Mouse (Mus musculus): Measurements from ENCODE around the gene Cpsf3.

Gene Cpsf3

DNA sequence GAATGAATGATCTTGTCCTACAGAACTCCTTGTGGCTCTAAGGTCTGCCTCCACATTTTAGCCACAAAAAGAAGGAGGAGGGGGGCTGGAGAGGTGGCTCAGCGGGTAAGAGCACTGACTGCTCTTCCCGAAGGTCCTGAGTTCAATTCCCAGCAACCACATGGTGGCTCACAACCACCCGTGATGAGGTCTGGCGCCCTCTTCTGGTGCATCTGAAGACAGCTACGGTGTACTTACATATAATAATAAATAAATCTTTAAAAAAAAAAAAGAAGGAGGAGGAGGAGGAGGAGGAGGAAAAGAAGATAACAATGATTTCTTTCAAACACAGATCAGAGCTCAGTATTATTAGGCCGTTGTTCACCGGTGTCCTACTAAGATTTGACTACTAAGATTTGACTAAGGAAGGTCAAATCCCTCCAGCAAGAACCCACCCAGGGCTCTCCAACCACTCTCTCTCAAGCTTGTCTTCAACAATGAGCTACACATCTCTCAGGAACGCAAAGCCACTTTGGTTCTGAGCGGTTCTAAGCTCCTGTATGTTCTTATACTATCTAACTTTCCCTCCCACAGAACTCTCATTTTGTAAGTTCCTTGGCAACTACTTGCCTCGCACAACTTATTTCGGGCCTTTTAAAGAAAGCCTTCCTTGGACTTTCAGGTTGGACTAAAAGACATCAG is at the start of gene Cpsf3:
TSS of gene Cpsf3 (plus strand) at position 631 of the 681 bp plus-strand sequence.
- no peak for DNase-seq (ENCODE audit: low spot score in 2 of 2)

DNA sequence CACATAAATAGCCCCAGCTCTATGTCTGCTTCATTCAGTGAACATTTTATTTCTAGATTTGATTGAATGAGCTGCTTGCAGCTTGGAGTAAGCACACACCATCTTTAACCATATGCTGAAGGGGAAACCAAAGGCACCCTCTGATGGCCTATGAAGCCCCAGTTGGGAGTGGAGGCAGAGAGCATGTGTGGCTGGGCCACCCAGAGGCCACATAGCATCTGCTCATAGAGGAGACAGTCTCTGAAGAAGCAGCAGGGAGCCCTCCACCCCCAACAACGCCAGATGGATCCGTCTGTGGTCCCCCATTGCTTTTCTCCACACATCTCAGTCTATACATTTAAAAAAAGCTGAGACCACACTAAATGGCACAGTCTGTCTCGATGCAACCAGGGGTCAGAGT is 43.2 kb upstream of the Cpsf3 start:
- DNase-seq (ENCODE audit: low spot score in 2 of 2) = no peak

DNA sequence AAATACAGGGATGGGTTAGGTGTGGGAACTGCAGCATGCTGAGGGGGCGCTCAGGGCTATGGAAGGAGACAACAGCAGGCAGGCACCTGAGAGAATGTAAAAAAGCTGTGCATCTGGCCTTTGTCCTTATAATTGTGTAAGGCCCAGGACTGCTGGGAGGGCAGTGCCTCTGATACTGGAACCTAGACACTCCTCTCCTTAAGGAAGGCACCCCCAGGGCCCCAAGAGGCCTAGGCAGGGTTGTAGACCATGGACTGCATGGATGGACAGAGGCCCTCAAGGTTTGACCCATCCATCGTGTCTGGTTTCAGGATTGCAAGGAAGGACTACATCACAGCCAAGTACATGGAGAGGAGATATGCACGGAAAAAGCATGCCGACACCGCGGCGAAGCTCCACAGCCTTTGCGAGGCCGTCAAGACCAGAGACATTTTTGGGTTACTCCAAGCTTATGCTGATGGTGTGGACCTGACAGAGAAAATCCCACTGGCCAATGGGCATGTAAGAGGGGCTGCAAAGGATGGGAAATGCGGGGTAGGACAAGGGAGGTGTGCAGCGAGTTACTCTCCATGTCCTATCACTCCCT is 40.7 kb upstream of the Cpsf3 start:
- no peak for DNase-seq (ENCODE audit: low spot score in 2 of 2)

DNA sequence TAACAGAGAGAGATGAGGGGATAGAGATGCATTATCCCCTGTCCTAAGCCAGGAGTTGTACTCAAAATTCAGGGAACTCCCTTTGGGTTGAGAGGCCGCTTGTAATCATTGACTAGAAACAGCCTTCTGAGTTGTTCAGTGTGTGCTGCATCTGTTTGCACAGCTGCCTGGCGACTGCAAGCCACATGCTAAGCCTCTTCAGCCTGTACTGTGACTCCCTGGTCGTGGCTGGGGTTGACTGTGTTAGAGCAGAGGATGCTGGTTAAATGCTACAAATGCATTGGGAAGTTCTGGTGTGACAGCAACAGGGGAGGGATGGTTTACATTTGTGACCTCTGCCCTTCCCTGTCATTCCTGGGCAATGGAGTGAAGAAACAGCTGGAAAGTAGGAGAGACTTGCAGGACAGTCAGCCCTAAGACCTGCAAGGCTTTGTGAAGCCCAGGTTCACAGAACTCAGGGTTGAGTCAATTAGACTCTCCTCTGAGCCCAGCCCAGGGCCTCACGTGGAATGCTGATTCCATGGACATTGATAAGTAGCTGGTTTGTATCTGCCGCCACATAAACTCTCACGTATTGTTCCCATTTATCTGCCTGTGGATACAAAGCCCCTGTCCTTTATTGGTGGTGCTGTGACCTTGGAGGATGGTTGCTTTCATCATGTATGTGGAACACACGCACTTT is 37.3 kb upstream of the Cpsf3 start:
- DNase-seq (ENCODE audit: low spot score in 2 of 2) = no peak

DNA sequence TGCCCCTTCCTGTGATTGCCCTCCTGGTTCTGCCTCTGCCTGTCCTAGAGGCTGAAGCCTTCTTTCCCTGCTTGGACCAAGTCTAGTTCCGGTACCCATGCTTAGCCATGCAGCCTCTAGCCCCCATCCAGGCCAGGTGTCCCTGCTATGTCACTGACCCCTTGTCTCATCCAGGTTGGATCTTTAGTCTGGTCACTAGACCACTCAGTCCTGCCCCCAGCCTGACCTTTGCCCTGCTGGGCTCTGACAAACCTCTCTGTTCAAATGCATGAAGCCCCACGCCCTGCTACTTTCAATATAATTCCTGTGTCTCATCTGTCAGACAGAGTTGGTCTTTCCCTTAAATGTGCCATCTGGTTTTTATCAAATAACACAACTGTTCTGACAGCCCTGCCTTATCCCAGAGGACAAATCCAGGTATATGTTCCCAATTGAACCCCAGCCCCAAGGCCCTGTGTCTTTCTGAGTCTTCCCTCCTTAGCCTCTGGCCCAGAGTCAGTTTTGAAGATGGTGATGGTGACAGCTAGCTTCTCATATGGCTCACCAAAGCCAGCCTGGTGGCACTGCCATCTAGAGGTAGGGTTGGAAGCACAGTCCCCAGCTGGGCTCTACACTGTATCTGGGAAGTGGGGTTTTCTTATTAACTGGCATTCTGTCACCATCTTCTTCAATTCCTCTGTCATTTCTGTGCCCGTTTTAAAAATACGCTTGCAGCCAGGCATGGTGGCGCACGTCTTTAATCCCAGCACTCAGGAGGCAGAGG is 24.5 kb upstream of the Cpsf3 start:
- DNase-seq (ENCODE audit: low spot score in 2 of 2) = no peak

DNA sequence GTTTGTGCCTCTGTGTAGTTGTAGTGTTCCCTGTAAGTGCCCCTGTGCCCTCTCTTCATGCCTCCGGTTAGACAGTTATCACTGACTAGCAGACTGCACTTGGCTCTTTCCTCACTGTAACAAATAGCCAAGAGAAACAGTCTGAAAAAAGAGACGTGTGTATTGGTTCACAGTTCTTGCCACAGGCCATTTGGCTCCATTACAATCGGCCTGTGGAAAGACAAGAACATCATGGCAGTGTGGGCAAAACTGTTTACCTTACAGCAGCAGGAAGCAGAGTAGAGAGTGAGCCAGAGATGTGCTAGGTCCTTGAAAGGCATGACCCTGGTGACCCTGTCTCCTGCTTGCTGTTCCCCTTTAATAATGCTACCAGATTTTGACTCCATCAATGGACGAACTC is 23.7 kb upstream of the Cpsf3 start:
- no peak for DNase-seq (ENCODE audit: low spot score in 2 of 2)

DNA sequence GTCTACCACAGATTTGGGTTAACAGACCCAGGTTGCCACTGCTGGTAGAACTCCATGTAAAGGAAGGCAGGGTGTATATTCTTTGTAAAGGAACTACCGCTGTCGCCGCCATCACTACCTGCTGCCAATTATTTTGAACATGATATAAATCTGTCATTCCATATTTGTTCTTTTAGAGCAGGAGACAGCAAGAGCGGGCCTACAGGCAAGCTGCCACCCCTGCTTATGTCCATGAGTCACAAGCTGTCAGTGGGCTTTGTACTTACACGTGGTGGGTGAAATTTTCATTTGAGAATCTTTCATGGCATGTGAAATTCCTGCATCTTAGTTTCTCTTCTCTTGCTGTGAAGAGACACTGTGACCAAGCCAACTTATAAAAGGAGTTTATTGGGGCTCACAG is 21.9 kb upstream of the Cpsf3 start:
- no peak for DNase-seq (ENCODE audit: low spot score in 2 of 2)

DNA sequence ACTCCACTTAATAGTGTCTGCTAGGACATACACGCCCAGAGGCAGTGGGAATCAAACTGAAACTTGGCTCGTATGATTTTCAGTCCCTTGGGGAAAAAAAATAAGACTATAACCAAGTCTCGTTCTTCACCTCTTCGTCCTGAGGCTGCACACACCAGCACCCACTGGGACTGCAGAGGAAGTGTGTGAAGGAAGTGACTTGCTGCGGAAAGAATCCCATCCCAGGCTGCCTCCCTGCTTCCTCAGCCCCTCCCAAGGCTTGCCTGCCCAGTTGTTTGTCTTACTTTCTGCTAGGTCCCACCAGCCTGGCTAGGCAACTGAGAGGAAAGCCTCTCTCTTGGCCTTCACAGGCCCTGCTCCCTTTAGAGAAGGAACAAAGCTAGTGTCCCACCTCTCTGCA is 20.9 kb upstream of the Cpsf3 start:
- no peak for DNase-seq (ENCODE audit: low spot score in 2 of 2)

DNA sequence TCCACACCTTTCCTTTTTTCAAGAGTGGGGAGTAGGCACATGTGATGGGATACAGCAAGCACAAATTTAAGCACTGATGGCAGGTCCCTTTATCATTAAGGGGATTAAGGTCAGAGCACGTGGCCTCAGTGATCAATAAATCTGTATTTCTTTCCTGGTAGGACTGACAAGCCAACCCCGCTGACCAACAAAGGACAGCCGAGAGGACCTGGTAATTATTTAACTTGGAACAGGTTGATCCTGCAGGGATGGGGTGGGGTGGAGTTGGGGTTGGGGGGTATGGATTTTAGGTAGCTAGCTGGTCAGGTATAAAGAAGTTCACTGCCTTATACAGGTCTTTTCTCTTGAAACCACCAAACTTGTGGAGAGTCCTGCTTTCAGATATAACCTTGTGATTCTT is 20.2 kb upstream of the Cpsf3 start:
- DNase-seq (ENCODE audit: low spot score in 2 of 2) = no peak

DNA sequence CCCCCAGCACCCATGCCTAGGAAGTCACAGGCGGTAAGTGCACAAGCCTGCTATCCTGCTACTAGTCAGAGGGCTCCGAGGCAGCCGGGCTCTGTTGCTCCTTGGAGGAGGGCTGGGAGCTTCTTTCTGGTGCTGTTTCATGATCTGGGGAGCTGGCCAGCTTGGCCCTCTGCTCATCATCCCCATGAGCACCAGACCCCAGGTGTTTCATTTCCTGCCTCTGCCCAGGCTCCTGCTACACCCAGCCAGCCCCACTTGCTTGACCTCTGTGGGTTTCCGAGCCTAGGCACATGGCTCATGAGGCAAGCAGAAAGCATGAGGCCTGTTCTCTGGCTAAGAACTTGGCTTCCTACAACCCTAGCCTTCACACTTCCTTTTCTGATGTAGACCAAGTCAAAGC is 19.7 kb upstream of the Cpsf3 start:
- no peak for DNase-seq (ENCODE audit: low spot score in 2 of 2)

DNA sequence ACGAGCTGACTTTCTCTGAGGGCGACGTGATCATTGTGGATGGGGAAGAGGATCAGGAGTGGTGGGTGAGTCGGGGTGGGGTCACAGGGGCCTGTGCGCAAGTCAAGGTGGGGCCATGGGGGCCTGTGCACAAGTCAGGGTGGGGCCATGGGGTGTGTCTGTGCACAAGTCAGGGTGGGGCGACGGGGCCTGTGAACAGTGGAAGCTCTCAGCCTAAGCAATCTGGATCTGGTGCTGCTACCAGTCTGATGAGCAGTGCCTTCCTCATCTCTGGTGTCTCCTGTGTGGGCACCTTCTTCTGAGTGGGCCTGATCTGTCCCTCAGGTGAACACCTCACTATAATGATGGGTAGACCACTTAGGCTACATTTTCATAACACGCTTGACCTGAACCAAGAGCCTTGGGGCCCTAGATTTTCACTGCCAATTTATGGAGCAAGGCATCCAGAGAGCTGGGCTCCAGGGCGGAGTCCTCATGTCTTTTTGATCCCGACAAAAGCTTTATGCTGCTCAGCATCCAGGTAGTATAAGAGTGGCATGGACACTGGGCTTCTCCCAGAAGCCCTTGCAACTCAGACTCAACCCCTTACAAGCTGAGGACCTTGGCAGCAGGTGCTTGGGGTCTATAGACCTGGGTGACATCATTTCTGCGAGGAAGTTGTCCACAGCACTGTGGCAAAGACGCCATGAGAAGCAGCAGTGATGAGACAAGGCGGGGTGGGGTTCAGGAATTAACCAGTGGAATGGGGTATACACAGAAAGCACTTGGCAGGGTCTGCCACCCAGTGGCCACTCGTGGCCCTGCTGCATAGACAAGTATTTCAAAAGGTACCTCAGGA is 19.0 kb upstream of the Cpsf3 start:
- peak; percentile 52 to 64 for DNase-seq (ENCODE audit: low spot score in 2 of 2)

DNA sequence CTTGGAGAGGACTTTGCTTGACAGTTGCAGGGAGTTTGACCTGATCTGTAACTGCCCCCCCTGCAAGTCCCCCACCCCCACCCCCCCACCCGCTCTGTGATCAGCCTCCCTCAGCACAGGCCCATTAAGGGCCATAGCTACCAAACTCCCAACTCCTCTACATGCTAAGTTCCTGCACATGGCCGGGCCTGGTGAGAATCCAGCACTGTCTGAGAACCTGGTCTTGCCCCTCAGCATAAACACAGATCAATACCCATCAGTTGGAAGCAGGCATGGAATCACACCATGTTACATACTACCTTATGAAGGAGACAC is 18.4 kb upstream of the Cpsf3 start:
- no peak for DNase-seq (ENCODE audit: low spot score in 2 of 2)

DNA sequence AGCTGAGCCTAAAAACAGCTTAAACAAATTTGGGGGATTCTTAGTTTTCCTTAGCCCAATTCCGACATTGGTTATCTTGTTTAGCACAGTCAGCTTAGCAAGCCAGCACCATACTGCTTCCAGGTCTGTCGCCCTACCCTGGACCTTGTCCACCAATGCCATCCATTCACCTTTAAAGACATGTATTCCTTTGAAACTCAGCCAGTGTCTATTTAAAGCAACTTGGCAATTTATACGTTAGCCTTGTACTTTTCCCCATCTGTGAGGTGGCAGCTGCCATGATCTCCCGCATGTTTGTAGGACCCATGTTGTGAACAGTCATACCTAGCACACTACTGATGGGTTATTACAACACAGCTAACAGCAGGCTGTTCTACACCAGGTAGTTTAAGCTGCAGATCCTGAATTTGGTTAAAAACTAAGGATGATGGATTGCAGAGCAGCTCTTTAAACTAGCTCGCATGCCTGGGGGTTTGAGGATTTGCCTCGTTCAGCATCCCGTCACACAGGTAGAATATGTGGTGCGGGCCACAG is 17.0 kb upstream of the Cpsf3 start:
- DNase-seq (ENCODE audit: low spot score in 2 of 2) = no peak

DNA sequence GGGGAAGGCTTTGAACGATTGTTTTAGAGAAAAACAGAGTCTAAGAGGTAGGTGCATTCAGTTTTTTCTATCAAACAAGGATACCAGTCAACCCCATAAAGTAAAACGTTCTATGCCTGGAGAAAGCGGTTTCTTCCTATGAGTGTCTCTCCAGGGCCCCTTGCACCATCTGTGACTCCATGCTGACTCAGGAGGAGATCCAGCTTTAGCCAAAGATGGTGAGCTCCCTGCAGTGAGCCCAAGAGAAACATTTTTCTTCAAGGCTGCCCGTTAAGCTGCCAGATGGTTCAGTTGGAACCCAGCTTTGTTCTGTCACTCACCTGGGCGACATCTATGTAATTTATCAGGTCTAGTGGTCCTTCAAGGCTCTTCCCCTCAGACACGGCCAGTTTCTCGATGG is 10.7 kb upstream of the Cpsf3 start:
- no peak for DNase-seq (ENCODE audit: low spot score in 2 of 2)

DNA sequence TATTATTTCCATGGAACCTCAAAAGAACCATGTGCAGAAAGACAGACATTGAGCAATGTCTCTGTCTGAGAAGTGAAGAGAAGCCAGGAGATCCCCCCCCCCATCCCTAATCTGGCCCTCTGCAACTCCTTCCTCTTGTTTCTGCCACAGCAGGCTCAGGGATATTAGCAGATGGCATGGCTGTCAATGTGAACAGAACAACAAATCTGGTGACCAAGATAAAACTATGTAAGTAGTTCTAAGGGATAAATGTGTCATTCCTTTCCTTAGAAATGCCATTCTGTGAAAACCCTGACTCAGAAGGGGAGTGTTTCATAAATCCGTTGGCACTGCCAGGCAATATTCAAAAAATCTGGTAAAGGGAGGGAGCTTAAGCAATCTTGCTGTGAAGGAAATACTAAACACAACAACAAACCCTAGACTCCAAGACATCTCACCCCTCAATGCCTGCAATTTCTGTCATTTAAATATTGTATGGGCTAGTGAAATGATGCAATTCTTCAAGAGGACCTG is 7.8 kb upstream of the Cpsf3 start:
- no peak for DNase-seq (ENCODE audit: low spot score in 2 of 2)

DNA sequence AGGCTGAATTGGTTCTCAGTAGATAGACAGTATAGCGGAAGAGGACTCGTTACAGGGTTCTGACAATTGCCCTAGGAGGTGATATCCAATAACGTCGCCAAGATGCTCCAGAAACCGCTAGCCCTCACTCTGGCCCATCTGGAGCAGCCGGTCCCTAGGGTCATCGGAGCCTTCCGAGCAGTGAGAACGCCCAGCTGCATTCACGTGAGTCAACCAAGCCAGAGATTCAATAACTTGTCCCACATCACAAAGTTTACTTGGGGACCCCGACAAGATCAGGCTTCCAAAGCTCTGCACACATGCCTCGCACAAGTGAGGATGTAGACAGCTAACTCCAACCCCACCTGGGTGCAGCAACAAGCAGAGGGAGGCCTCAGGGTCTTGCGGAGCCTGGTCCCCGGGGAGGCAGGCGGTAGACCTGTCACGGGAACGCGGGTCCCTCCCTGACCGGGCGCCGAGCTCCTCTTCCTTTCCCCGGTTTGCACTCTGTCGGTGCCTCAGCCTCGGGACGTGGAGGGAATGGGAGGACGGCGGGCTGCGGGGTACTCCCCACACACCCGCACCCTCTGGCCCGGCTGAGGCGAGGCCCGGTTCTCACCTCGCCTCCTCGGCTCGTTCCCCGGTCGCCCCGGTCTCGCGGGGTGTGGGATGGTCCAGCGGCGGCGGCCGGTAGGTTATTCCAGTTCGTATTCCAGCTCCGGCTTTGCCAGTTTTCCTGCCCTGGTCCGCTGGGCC is 484 bp downstream of the Cpsf3 start:
- peak in 1 of 2 experiments; percentile 27 for DNase-seq (ENCODE audit: low spot score in 2 of 2)

DNA sequence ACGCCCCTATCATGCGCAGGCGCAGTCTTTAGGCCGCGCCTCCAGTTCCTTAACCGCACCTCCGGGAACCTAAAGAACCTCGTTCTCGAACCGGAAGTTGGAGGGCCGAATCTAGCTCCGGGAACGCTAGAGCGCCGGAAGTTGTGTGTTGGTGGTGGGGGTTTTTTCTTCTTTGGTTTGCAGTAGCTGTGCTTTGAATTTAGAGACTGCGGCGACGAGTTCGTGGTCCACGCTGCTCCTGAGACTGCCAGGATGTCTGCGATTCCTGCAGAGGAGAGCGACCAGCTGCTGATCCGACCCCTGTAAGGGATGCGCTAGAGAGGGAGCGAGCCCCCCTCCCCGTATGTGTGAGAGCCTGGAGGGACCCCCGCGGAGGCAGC is 1.0 kb downstream of the Cpsf3 start, which contains the start of gene Itgb1bp1:
TSS of gene Itgb1bp1 (minus strand) at position 42 of the 380 bp plus-strand sequence.
- peak; percentile 95 to 98 for DNase-seq (ENCODE audit: low spot score in 2 of 2)

DNA sequence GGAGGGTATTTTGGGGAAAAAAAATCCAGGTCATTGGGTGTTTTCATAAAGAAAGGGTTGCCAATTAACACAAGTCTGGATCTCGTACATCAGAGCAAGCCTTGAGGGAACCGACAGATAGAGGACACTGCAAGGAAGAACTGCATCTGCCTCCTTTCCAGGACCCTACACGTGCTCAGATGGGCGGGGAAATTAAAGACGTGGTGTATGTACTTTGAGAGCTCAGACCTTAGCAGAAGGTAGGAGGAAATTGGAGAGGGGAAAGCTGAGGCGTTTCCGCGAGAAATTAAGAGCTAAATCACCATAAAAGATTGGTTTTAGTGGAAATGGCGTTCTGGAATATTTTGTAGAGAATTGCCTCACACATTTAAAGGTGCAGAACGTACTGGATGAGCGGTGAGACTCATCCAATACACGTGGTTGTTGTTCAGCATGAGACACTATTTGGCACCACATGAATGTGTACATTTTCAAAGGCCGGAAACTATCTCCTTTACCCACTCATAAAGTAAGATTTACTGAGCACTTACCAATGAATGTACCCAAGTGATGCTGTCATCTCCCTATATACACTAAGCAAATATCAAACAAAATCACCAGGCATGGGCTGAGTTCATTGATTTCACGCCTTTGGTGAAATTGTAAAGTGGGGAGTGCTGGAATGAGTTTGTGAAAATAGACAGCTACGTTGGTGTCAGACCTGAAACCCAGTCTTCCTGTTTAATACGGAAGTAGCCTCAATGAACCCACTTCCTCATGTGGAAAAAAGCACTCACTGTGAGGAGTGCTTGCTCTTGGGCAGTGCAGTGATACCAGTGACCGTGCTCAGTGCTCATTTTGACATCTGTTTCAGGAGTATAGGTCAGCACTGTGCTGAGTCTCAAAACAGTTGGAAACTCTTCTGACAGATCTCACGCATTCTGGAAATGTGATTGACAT is 1.8 kb downstream of the Cpsf3 start:
- DNase-seq (ENCODE audit: low spot score in 2 of 2) = peak in 1 of 2 experiments; percentile 10

DNA sequence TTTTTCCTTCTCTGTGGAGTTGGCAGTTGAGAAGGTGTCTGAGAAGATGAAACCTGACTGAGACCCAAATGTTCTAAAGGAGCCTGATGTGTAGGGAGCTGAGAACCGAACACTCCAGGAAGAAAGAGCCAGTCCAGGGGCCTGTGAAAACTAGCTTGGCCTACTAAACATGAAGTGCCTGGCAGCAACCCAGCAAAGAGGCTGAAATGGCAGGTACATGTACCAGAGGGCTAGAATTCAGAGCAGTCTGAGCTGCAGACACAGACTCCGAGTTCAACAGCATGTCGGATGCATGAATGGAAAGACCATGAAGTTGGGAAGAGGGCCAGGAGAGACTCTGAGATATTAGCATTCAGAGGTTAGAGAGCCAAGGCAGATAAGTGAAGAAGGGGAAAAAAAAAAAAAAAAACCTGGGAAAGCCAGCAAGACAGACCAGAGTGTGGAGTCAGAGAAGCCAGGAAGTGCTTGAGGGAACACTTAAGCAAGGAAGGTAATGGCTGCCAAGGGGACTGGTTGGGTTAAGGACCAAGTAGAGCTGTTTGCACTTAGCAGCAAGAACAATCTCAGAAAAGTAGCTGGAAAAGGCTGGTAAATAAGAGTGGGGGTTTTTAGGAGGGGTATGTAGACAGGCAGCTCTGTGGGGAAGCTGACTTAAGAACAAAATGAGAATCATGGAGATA is 3.7 kb downstream of the Cpsf3 start:
- DNase-seq (ENCODE audit: low spot score in 2 of 2) = no peak
